Mouse (Mus musculus) MEL (cell line): ENCODE results near the gene Smc4. TPM values are rescaled to one million over a fixed set of nuclear protein-coding genes. Genes with fewer than 3 reads are reported as not detected.

ENCODE experiments used
- DNase-seq: peaks from one replicate; pipeline ENCODE4 v3.0.0; 2011; ENCODE audit warnings: low read depth, low spot score
- H3K27ac ChIP-seq: 2 replicates; pipeline ENCODE4 v1.5.1; 2012; ENCODE audit warnings: low read depth, mild to moderate bottlenecking, control low read depth, low read length, moderate library complexity; ENCODE audit not compliant: control insufficient read depth
- H3K27me3 ChIP-seq, 2 experiments: fragments of 150-350 bp in 1 of 2; sonication (generic) in 1 of 2; 2 replicates each; pipeline ENCODE4 v1.6.1; 2012; ENCODE audit warnings: low read length in 2 of 2, mild to moderate bottlenecking in 2 of 2, improper control_type of control experiment in 1 of 2, moderate library complexity in 1 of 2; ENCODE audit not compliant: insufficient read depth in 2 of 2, control insufficient read depth in 1 of 2
- H3K36me3 ChIP-seq, 2 experiments: 2 replicates each; pipeline ENCODE4 v1.6.1; 2012 to 2014; ENCODE audit warnings: low read length in 2 of 2, improper control_type of control experiment in 1 of 2, inconsistent platforms in 1 of 2, mild to moderate bottlenecking in 1 of 2; ENCODE audit not compliant: insufficient read depth in 2 of 2, control insufficient read depth in 1 of 2
- H3K4me1 ChIP-seq, 2 experiments: fragments of 150-350 bp in 1 of 2; sonication (generic) in 1 of 2; 2 replicates each; pipeline ENCODE4 v1.6.1; 2012; ENCODE audit warnings: low read length in 2 of 2, improper control_type of control experiment in 1 of 2, mild to moderate bottlenecking in 1 of 2; ENCODE audit not compliant: insufficient read depth in 2 of 2, control insufficient read depth in 1 of 2
- H3K4me3 ChIP-seq, 2 experiments: fragments of 150-350 bp in 1 of 2; sonication (generic) in 1 of 2; 2 replicates each; pipeline ENCODE4 v1.5.1; 2012; ENCODE audit warnings: low read depth in 2 of 2, low read length in 2 of 2, mild to moderate bottlenecking in 2 of 2, moderate library complexity in 2 of 2, control low read depth in 1 of 2, improper control_type of control experiment in 1 of 2; ENCODE audit not compliant: control insufficient read depth in 1 of 2, insufficient read depth in 1 of 2
- H3K79me2 ChIP-seq: 2 replicates; pipeline ENCODE4 v1.6.1; 2012; ENCODE audit warnings: mild to moderate bottlenecking, low read length, moderate library complexity; ENCODE audit not compliant: control insufficient read depth, poor library complexity, insufficient read depth
- H3K9ac ChIP-seq: 2 replicates; pipeline ENCODE4 v1.6.1; 2012; ENCODE audit warnings: low read depth, mild to moderate bottlenecking, control low read depth, low read length, moderate library complexity; ENCODE audit not compliant: control insufficient read depth, poor library complexity, severe bottlenecking
- H3K9me3 ChIP-seq: fragments of 150-350 bp; sonication (generic); replicated peaks from 2 replicates; pipeline ENCODE4 v1.6.1; 2012; ENCODE audit warnings: mild to moderate bottlenecking, low read length, improper control_type of control experiment, moderate library complexity; ENCODE audit not compliant: insufficient read depth
- BHLHE40 ChIP-seq: IDR thresholded peaks from 2 replicates; pipeline ENCODE4 v1.6.1; 2012; ENCODE audit warnings: low read depth, mild to moderate bottlenecking, inconsistent platforms, low read length, improper control_type of control experiment, borderline replicate concordance
- CTCF ChIP-seq, 3 experiments: IDR thresholded peaks in 2 of 3; conservative IDR thresholded peaks in 1 of 3; 2 replicates each; pipeline ENCODE4 v1.5.1; 2011 to 2012; ENCODE audit warnings: low read length in 3 of 3, low read depth in 2 of 3, mild to moderate bottlenecking in 2 of 3, improper control_type of control experiment in 1 of 3, inconsistent platforms in 1 of 3, mixed read lengths in 1 of 3, moderate library complexity in 1 of 3; ENCODE audit not compliant: control insufficient read depth in 1 of 3, insufficient read depth in 1 of 3, poor library complexity in 1 of 3, severe bottlenecking in 1 of 3
- ETS1 ChIP-seq: IDR thresholded peaks from 2 replicates; pipeline ENCODE4 v1.6.1; 2012; ENCODE audit warnings: low read depth, mild to moderate bottlenecking, inconsistent platforms, low read length, improper control_type of control experiment, moderate library complexity
- JUND ChIP-seq: IDR thresholded peaks from 2 replicates; pipeline ENCODE4 v1.6.1; 2011; ENCODE audit warnings: low read depth, mild to moderate bottlenecking, improper control_type of control experiment, low read length
- KAT2A ChIP-seq: conservative IDR thresholded peaks from 2 replicates; pipeline ENCODE4 v1.6.1; 2012; ENCODE audit warnings: low read depth, low read length, improper control_type of control experiment, inconsistent platforms
- MAFK ChIP-seq: IDR thresholded peaks from 2 replicates; pipeline ENCODE4 v1.6.1; 2011; ENCODE audit warnings: low read depth, mild to moderate bottlenecking, low read length, improper control_type of control experiment, borderline replicate concordance
- MAZ ChIP-seq: IDR thresholded peaks from 2 replicates; pipeline ENCODE4 v1.6.1; 2012; ENCODE audit warnings: low read depth, mild to moderate bottlenecking, inconsistent platforms, low read length, improper control_type of control experiment
- NELFE ChIP-seq: IDR thresholded peaks from 2 replicates; pipeline ENCODE4 v1.6.1; 2011; ENCODE audit warnings: low read depth, low read length, improper control_type of control experiment
- POLR2A ChIP-seq, 2 experiments: IDR thresholded peaks; 2 replicates each; pipeline ENCODE4 v1.6.1; 2011 to 2012; ENCODE audit warnings: low read length in 2 of 2, mild to moderate bottlenecking in 2 of 2, control low read depth in 1 of 2, improper control_type of control experiment in 1 of 2, low read depth in 1 of 2, moderate library complexity in 1 of 2; ENCODE audit not compliant: control insufficient read depth in 1 of 2, insufficient read depth in 1 of 2, poor library complexity in 1 of 2
- POLR2AphosphoS5 ChIP-seq: IDR thresholded peaks from 2 replicates; pipeline ENCODE4 v1.6.1; 2012; ENCODE audit warnings: low read depth, borderline replicate concordance, mild to moderate bottlenecking, inconsistent platforms, low read length, moderate library complexity, mixed read lengths
- RAD21 ChIP-seq: IDR thresholded peaks from 2 replicates; pipeline ENCODE4 v1.6.1; 2011; ENCODE audit warnings: mild to moderate bottlenecking, low read depth, low read length, improper control_type of control experiment
- SMC3 ChIP-seq: IDR thresholded peaks from 2 replicates; pipeline ENCODE4 v1.6.1; 2011; ENCODE audit warnings: low read depth, low read length, improper control_type of control experiment
- TBP ChIP-seq: IDR thresholded peaks from 2 replicates; pipeline ENCODE4 v1.8.0; 2011; ENCODE audit warnings: low read depth, low read length, improper control_type of control experiment
- TCF12 ChIP-seq: IDR thresholded peaks from 2 replicates; pipeline ENCODE4 v1.6.1; 2014; ENCODE audit warnings: low read depth, mild to moderate bottlenecking, inconsistent platforms, low read length, improper control_type of control experiment, moderate library complexity
- USF1 ChIP-seq: IDR thresholded peaks from 2 replicates; pipeline ENCODE4 v1.6.1; 2014; ENCODE audit warnings: low read depth, mild to moderate bottlenecking, inconsistent platforms, low read length, improper control_type of control experiment, moderate library complexity
- ZC3H11A ChIP-seq: IDR thresholded peaks from 2 replicates; pipeline ENCODE4 v1.6.1; 2012; ENCODE audit warnings: low read depth, mild to moderate bottlenecking, inconsistent platforms, low read length, improper control_type of control experiment
- ZMIZ1 ChIP-seq: IDR thresholded peaks from 2 replicates; pipeline ENCODE4 v1.6.1; 2012; ENCODE audit warnings: low read depth, mild to moderate bottlenecking, inconsistent platforms, low read length, improper control_type of control experiment, moderate library complexity
- polyA plus RNA-seq, 2 experiments: library from polyadenylated mRNA; stranded (reverse) in 1 of 2; unstranded in 1 of 2; fragments of >175 nt in 1 of 2; fragments of >200 nt in 1 of 2; gene quantifications; 2 replicates each; pipeline versions ENCODE4 v1.2.1 to v1.2.4; 2012; ENCODE audit warnings: low replicate concordance in 2 of 2, low read depth in 1 of 2; ENCODE audit not compliant: insufficient read length in 2 of 2, insufficient read depth in 1 of 2, missing spikeins in 1 of 2
- total RNA-seq: library from RNA; depleted of rRNA; stranded (reverse); fragments of 300-350 nt; gene quantifications from 2 replicates; pipeline ENCODE4 v1.2.3, GENCODE M21; 2012

Gene Smc4
- total and polyA plus RNA-seq, 3 experiments: 75.9 to 1,112 (median 88.7) TPM

DNA sequence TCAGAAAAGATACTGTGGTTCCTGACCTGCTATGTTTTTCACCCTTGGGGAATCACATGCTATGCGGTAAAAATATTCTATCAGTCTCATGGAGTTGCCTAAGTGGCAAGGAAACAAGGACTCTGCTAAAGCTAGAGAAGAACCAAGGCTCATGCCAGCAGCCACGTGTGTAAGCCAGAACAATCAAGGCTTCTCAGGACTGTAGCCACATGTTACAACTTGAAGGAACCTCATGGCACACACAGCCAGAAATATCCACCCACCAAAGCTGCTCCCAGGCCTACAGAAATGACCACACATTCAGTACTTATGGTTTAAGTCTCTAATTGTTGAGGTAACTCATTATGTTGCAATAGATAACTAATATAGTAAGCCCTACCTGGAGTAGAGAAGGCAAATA lies 18.0 kb upstream of the Smc4 start:
- no peaks in the 10 kb centered on the region for H3K9me3 ChIP-seq
- no peaks in the 10 kb centered on the region for H3K36me3 ChIP-seq
- no peaks in the 10 kb centered on the region for H3K4me1 ChIP-seq
- H3K4me3 ChIP-seq: no peak overlapping the region
- H3K27me3 ChIP-seq: no peaks in the 10 kb centered on the region
- TF ChIP-seq JUND (no peak), MAZ (no peak), MAFK (no peak), USF1 (no peak), ZMIZ1 (no peak), KAT2A (no peak), NELFE (no peak), SMC3 (no peak), POLR2AphosphoS5 (no peak), POLR2A (IDR thresholded peaks at IDR 0.05; ENCODE audit: control insufficient read depth in 1 of 2, insufficient read depth in 1 of 2, low read depth in 1 of 2, low read length in 2 of 2, poor library complexity in 1 of 2) (no peak)
- TF ChIP-seq, all 39 proteins: peak for 0
- Histone ChIP-seq H3K27ac (no peak overlapping the region), H3K79me2 (no peaks in the 10 kb centered on the region), H3K9ac (no peak overlapping the region)
- no peak for DNase-seq

DNA sequence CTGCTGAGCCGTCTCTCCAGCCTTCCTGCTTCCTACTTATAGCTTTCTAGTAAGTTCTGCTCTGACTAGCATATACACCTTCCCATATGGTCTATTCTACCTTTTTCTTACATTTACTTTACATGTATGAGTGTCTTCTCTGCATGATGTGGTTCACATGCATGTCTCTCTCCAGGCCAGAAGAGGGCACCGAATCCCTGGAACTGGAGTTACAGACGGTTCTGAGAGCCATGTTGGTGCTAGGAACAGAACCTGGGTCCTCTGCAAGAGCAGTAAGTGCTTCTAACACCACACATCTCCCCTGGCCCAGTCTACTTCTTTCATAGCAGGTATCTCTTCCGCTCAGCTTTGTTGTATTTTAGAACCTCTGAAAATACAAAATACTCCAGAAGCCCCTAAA lies 1.8 kb upstream of the Smc4 start:
- H3K4me3 ChIP-seq: no peak overlapping the region
- H3K9me3 ChIP-seq: no peaks in the 10 kb centered on the region
- peaks cover 0 to 2% of the 10 kb centered on the region in 2 experiments; a peak in 1 of 4 replicates for H3K4me1 ChIP-seq
- no peak overlapping the region for H3K9ac ChIP-seq
- TF ChIP-seq BHLHE40: no peak
- TF ChIP-seq SMC3: peak; percentile 38
- TF ChIP-seq TCF12: no peak
- no peak for TF ChIP-seq POLR2A (IDR thresholded peaks at IDR 0.05; ENCODE audit: control insufficient read depth in 1 of 2, insufficient read depth in 1 of 2, low read depth in 1 of 2, low read length in 2 of 2, poor library complexity in 1 of 2)
- peak; percentile 45 for TF ChIP-seq RAD21
- peak; percentile 15; the same call in 1 of the 2 replicates for TF ChIP-seq ZC3H11A
- peak; percentile 25 to 43 (median 30); a peak in 2 of 6 replicates for TF ChIP-seq CTCF (IDR thresholded peaks at IDR 0.05 in 2 of 3, conservative IDR thresholded peaks at IDR 0.05 in 1 of 3; ENCODE audit: control insufficient read depth in 1 of 3, insufficient read depth in 1 of 3, low read depth in 2 of 3, low read length in 3 of 3, poor library complexity in 1 of 3, severe bottlenecking in 1 of 3)
- DNase-seq: peak; percentile 38
- peaks cover 34% of the 10 kb centered on the region for H3K79me2 ChIP-seq
- H3K27ac ChIP-seq: no peak overlapping the region
- H3K27me3 ChIP-seq: no peaks in the 10 kb centered on the region
- H3K36me3 ChIP-seq: peaks cover 6 to 10% of the 10 kb centered on the region in 2 experiments

DNA sequence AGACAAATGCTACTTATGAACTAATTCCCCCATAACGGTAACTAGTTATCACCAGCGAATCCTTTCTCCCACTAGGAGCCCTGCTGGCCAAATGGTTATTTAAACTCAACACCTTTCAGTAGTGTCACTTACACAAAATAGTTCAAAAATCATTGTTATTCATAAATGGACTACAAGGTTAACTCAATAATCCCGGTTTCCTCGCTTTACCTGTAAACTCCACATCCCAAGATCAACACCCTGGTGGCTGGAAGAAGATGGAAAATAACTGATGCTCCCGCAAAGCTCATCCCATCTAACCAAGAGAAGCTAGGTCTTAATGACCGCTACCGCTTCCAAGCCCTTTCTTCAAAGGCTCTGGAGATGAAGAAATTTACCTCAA lies 492 bp upstream of the Smc4 start:
- Histone ChIP-seq H3K36me3 (peaks cover 13 to 18% of the 10 kb centered on the region in 2 experiments), H3K27me3 (no peaks in the 10 kb centered on the region), H3K4me3 (peak overlapping the region; percentile 86 to 94), H3K79me2 (peaks cover 38% of the 10 kb centered on the region), H3K4me1 (peaks cover 2 to 10% of the 10 kb centered on the region in 2 experiments; a peak in 2 of 4 replicates), H3K9me3 (no peaks in the 10 kb centered on the region), H3K9ac (peak overlapping the region; percentile 90), H3K27ac (peak overlapping the region; percentile 30)
- no peak for TF ChIP-seq TBP
- no peak for TF ChIP-seq USF1
- TF ChIP-seq ETS1: no peak
- DNase-seq: no peak
